Mouse (Mus musculus) inflammation-experienced regulatory T-cells, adult 6 months (primary cell): ENCODE data around the gene Loxl1. TPM values are rescaled to one million over a fixed set of nuclear protein-coding genes. Genes with fewer than 3 reads are reported as not detected.
A peak's percentile ranks its signal among the peaks of the same experiment; 100 is the strongest.
"Not testable (repeated sequence)": the region's sequence is repeated elsewhere in the genome, so short reads cannot be mapped to it uniquely, and the experiment has no call there.

Source experiments
- ATAC-seq: one replicate; pipeline ENCODE4 v1.8.0; 2017
- polyA plus RNA-seq, 3 experiments: library from polyadenylated mRNA; unstranded; fragments of 100-300 nt; shearing (Covaris generic); gene quantifications; one replicate each; pipeline ENCODE4 v1.2.1; 2017

Gene Loxl1
- polyA plus RNA-seq, 3 experiments from 2014 or later: not detected

GRCm38 (mm10) chr9:58275797-58276196 lies 37.2 kb downstream of the Loxl1 start:
- peak; percentile 20 for ATAC-seq

GRCm38 (mm10) chr9:58275115-58275774 lies 37.7 kb downstream of the Loxl1 start:
- ATAC-seq: peak; percentile 75

- no peak for ATAC-seq
These were observed 38.4 kb downstream of the Loxl1 start for GRCm38 (mm10) chr9:58274626-58275025.

GRCm38 (mm10) chr9:58274101-58274604 lies 38.8 kb downstream of the Loxl1 start:
- ATAC-seq: no peak

GRCm38 (mm10) chr9:58272855-58273254 lies 40.1 kb downstream of the Loxl1 start:
- ATAC-seq: no peak

- no peak for ATAC-seq
These were observed 40.9 kb downstream of the Loxl1 start for GRCm38 (mm10) chr9:58272068-58272541.

GRCm38 (mm10) chr9:58271551-58271950 lies 41.4 kb downstream of the Loxl1 start:
- not testable (repeated sequence) for ATAC-seq

GRCm38 (mm10) chr9:58271109-58271508 lies 41.9 kb downstream of the Loxl1 start:
- peak; percentile 80 for ATAC-seq

GRCm38 (mm10) chr9:58270081-58270480 lies 42.9 kb downstream of the Loxl1 start:
- ATAC-seq: no peak

GRCm38 (mm10) chr9:58268384-58269313 lies 44.3 kb downstream of the Loxl1 start:
- no peak for ATAC-seq

GRCm38 (mm10) chr9:58267046-58267445 lies 45.9 kb downstream of the Loxl1 start:
- no peak for ATAC-seq

GRCm38 (mm10) chr9:58266571-58267011 lies 46.4 kb downstream of the Loxl1 start:
- no peak for ATAC-seq

GRCm38 (mm10) chr9:58265368-58265767 lies 47.6 kb downstream of the Loxl1 start:
- ATAC-seq: no peak

GRCm38 (mm10) chr9:58262507-58262906 lies 50.5 kb downstream of the Loxl1 start:
- ATAC-seq: no peak

GRCm38 (mm10) chr9:58255704-58256685 lies 57.0 kb downstream of the Loxl1 start:
- no peak for ATAC-seq

- ATAC-seq: no peak
These were observed 57.9 kb downstream of the Loxl1 start for GRCm38 (mm10) chr9:58255105-58255504.

GRCm38 (mm10) chr9:58253805-58254122 lies 59.2 kb downstream of the Loxl1 start:
- not testable (repeated sequence) for ATAC-seq

GRCm38 (mm10) chr9:58253033-58253804 lies 59.8 kb downstream of the Loxl1 start, which contains the start of gene Stoml1:
Gene Stoml1, plus strand, starts transcription at chr9:58253164.
- ATAC-seq: peak; percentile 96

- not testable (repeated sequence) for ATAC-seq
These were observed 62.3 kb downstream of the Loxl1 start for GRCm38 (mm10) chr9:58250730-58251129.

GRCm38 (mm10) chr9:58250322-58250721 lies 62.7 kb downstream of the Loxl1 start:
- no peak for ATAC-seq

GRCm38 (mm10) chr9:58249592-58250192 lies 63.3 kb downstream of the Loxl1 start, which contains the start of gene Pml:
Gene Pml, minus strand, starts transcription at chr9:58249786.
- peak; percentile 60 for ATAC-seq
